Mouse (Mus musculus): ENCODE data around the gene Slc36a1. TPM values are rescaled to one million over a fixed set of nuclear protein-coding genes. Genes with fewer than 3 reads are reported as not detected.

Slc36a1 gene
- polyA plus RNA-seq, 1 experiment from 2014 or later = 2.1 TPM

DNA sequence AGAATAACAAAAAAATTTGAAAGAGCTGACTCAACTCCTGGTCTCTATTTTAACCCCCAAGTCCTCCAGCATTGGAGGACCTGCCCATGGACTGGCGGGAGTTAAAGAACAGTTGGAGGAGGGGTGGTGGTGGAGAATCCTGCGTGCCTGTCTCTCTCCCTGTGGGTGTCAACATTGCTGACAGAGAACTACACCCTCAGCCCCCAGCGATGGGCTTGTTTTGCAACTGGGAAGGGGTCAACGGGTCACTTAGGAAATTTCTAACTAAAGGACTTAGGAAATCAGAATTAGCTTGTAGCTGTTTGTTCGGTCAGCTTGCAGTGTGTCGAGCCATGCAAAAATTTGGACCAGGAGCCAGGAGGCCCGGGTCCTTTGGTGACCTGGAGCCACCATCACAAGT lies 21.0 kb upstream of the Slc36a1 start:
- Histone ChIP-seq H3K36me3 (no peaks in the 10 kb centered on the region), H3K9me3 (no peaks in the 10 kb centered on the region), H3K27me3 (no peaks in the 10 kb centered on the region), H3K4me3 (no peak overlapping the region), H3K9ac (no peak overlapping the region), H3K4me1 (peaks cover 4% of the 10 kb centered on the region; the same call in 1 of the 2 replicates), H3K27ac (no peak overlapping the region), H3K4me2 (no peak overlapping the region)
- no peak for ATAC-seq (ENCODE audit: insufficient number of reproducible peaks, low FRiP score, low TSS enrichment, low read depth)
- WGBS = 61% methylated on average over 7 of the region's 7 CpGs

DNA sequence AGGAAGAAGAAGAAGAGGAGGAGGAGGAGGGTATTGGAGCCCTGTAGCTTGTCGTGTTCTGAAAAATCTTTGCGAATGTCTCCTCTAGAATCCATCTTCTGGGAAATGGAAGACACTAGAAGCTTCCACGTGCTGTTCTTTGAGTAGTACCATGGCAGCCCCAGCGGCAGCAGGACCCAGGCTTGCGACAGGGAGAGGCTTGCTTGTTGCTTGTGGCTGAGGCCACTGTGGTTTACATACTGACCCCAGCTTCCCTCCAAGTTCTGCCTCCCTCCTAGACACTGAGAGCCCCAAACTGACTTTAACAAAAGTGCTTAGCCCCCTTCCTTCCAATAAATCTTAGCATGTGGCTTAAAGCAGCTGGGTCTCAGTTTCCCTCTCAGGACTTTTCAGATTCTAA lies 19.9 kb upstream of the Slc36a1 start:
- Histone ChIP-seq H3K36me3 (no peaks in the 10 kb centered on the region), H3K9me3 (no peaks in the 10 kb centered on the region), H3K4me3 (no peak overlapping the region), H3K9ac (no peak overlapping the region), H3K4me2 (no peak overlapping the region), H3K4me1 (peaks cover 4% of the 10 kb centered on the region; the same call in 1 of the 2 replicates), H3K27me3 (no peaks in the 10 kb centered on the region), H3K27ac (no peak overlapping the region)
- no peak for ATAC-seq (ENCODE audit: insufficient number of reproducible peaks, low FRiP score, low TSS enrichment, low read depth)
- 82% methylated on average over 5 of the region's 5 CpGs for WGBS

DNA sequence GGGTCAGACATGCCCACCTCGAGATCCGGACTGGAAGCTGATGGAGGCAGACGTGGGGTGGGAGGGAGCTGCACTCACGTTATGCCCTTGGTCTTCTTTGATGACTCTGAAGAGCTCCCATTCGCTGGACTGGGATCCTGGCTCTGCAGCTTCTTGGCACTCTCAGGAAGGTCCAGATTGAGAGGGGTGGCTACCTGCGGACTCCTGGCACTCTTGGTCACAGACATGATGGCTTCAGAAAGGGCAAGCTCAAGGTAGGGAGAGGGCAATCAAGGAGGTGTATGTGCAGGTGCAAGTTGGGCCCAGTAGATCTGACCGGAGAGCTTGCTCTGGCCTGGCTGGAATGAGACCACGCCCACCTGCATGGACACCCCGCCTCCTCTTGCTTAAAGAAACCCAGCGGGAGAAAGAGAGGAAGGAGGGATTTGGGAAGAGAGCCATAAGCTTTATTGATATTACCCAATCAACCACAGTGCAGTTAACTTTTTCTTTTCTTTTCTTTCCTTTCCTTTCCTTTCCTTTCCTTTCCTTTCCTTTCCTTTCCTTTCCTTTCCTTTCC lies 19.3 kb upstream of the Slc36a1 start, which contains the start of gene Slc36a2:
Gene Slc36a2 (minus strand): TSS at position 345 of the 559 bp plus-strand sequence.
- Histone ChIP-seq H3K4me3 (no peak within 1 kb of the TSS), H3K4me2 (no peak within 1 kb of the TSS), H3K27me3 (no peaks in the 10 kb centered on the region), H3K9ac (no peak within 1 kb of the TSS), H3K36me3 (no peaks in the 10 kb centered on the region), H3K27ac (no peak within 1 kb of the TSS), H3K9me3 (no peaks in the 10 kb centered on the region), H3K4me1 (peaks cover 4% of the 10 kb centered on the region; the same call in 1 of the 2 replicates)
- no peak for ATAC-seq (ENCODE audit: insufficient number of reproducible peaks, low FRiP score, low TSS enrichment, low read depth)
- WGBS = 28% methylated on average over 10 of the region's 10 CpGs

- Histone ChIP-seq H3K4me3 (no peak overlapping the region), H3K9me3 (no peaks in the 10 kb centered on the region), H3K4me1 (peaks cover 4% of the 10 kb centered on the region; the same call in 1 of the 2 replicates), H3K9ac (no peak overlapping the region), H3K27me3 (no peaks in the 10 kb centered on the region), H3K36me3 (no peaks in the 10 kb centered on the region), H3K4me2 (no peak overlapping the region), H3K27ac (no peak overlapping the region)
- ATAC-seq (ENCODE audit: insufficient number of reproducible peaks, low FRiP score, low TSS enrichment, low read depth) = no peak
- whole genome bisulfite sequencing = 62% methylated on average over 4 of the region's 4 CpGs
Observed at GRCm38 (mm10) chr11:55187292-55187691, 16.9 kb upstream of the Slc36a1 start.

- Histone ChIP-seq H3K27me3 (no peaks in the 10 kb centered on the region), H3K4me2 (no peak overlapping the region), H3K4me3 (no peak overlapping the region), H3K36me3 (no peaks in the 10 kb centered on the region), H3K27ac (no peak overlapping the region), H3K9me3 (no peaks in the 10 kb centered on the region), H3K9ac (no peak overlapping the region), H3K4me1 (peaks cover 4% of the 10 kb centered on the region; the same call in 1 of the 2 replicates)
- no peak for ATAC-seq (ENCODE audit: insufficient number of reproducible peaks, low FRiP score, low TSS enrichment, low read depth)
- 76% methylated on average over 6 of the region's 6 CpGs for WGBS
Observed at GRCm38 (mm10) chr11:55187777-55188176, 16.4 kb upstream of the Slc36a1 start.

DNA sequence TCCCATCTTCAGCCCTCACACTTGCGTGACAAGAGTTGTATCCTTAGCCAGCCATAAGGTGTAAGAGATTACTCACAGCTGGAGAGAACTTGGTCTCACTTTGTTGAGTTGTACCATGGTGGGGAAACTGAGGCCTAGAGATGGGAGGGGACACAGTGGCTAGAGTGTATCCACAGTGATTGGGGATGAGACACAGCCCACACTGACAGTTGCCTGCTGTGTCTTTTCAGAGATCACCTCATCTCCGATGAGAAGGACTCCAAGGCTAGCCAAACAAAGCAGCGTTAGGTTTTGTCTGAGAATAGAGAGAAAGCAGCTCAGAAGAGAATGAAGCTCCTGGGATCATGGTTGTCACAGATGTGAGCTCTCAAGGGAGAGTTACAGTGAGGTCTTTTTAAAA lies 13.9 kb upstream of the Slc36a1 start:
- H3K36me3 ChIP-seq = no peaks in the 10 kb centered on the region
- H3K4me3 ChIP-seq = no peak overlapping the region
- no peak overlapping the region for H3K9ac ChIP-seq
- H3K27me3 ChIP-seq = no peaks in the 10 kb centered on the region
- no peaks in the 10 kb centered on the region for H3K9me3 ChIP-seq
- no peaks in the 10 kb centered on the region for H3K4me1 ChIP-seq
- 79% methylated on average over 3 of the region's 3 CpGs for WGBS
- H3K4me2 ChIP-seq = no peak overlapping the region
- ATAC-seq (ENCODE audit: insufficient number of reproducible peaks, low FRiP score, low TSS enrichment, low read depth) = no peak
- H3K27ac ChIP-seq = no peak overlapping the region

DNA sequence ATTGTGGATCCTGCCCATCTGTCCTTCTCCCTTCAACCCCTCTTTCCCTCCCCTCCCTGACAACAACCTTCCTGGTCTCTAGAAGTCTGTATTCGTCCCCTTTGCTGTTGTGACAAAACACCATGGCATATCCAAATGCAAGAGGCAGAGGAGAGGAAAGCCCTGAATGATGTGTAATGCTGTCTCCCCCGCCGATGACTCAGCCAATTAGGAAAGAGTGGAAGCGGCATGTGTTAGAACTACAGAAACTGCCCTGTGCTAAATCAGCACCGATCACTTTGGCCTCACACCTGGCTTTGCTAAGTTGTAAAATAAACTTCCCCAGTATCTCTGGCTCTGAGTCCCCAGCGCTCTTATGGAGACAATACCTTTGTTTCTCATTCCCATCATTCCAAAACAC lies 7.1 kb upstream of the Slc36a1 start:
- H3K4me1 ChIP-seq = no peaks in the 10 kb centered on the region
- no peak overlapping the region for H3K4me3 ChIP-seq
- H3K9ac ChIP-seq = no peak overlapping the region
- no peak overlapping the region for H3K27ac ChIP-seq
- H3K9me3 ChIP-seq = no peaks in the 10 kb centered on the region
- no peaks in the 10 kb centered on the region for H3K36me3 ChIP-seq
- 55% methylated on average over 6 of the region's 6 CpGs for WGBS
- H3K27me3 ChIP-seq = no peaks in the 10 kb centered on the region
- no peak overlapping the region for H3K4me2 ChIP-seq
- no peak for ATAC-seq (ENCODE audit: insufficient number of reproducible peaks, low FRiP score, low TSS enrichment, low read depth)

DNA sequence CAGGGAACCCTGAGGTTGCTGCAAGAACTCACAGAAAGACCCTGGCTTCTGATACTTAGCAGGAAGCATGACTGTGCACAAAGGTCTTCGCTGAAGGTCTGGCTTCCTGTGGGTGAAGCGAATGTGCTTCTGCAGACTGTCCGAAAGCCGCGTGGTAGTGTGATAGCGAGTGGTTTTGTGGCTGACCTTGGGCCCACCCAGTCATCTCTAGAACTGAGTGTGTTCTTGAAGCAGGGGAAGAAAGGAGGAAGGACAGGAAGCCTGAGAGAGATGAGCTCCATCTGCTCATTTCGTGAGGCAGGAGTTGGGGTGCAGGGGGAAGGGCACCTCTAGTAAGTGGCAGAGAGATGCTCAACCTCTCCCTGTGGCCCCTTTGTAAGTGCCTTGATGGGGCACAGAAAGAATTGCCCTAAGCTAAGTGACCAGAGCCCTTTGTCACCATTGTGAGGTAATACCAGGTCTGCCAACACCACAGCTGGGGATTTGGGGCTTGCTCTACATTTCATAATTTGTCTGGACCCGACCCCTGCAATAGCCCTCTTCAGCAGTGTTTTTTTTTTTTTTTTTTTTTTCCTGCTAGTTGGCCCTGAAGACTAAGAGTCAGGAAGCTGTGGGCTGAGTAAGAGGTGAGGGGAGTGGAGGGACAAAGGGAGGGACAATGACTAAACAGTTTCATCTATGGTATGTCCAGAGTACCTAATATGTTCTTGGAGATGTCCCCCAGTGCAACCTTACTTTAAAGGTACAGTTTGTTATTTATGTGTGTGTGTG lies 6.2 kb upstream of the Slc36a1 start:
- no peaks in the 10 kb centered on the region for H3K27me3 ChIP-seq
- H3K36me3 ChIP-seq = no peaks in the 10 kb centered on the region
- H3K9me3 ChIP-seq = no peaks in the 10 kb centered on the region
- H3K4me1 ChIP-seq = no peaks in the 10 kb centered on the region
- WGBS = 75% methylated on average over 8 of the region's 8 CpGs
- H3K4me2 ChIP-seq = no peak overlapping the region
- no peak overlapping the region for H3K4me3 ChIP-seq
- no peak for ATAC-seq (ENCODE audit: insufficient number of reproducible peaks, low FRiP score, low TSS enrichment, low read depth)
- H3K27ac ChIP-seq = no peak overlapping the region
- H3K9ac ChIP-seq = no peak overlapping the region

GRCm38 (mm10) chr11:55204602-55205001 lies 452 bp downstream of the Slc36a1 start:
- 6% methylated on average over 17 of the region's 17 CpGs for WGBS
- peak overlapping the region; percentile 82 for H3K4me3 ChIP-seq
- no peak overlapping the region for H3K27ac ChIP-seq
- H3K4me2 ChIP-seq = peak overlapping the region; percentile 87
- H3K4me1 ChIP-seq = peaks cover 11% of the 10 kb centered on the region; the same call in 1 of the 2 replicates
- H3K36me3 ChIP-seq = no peaks in the 10 kb centered on the region
- H3K27me3 ChIP-seq = no peaks in the 10 kb centered on the region
- H3K9ac ChIP-seq = peak overlapping the region; percentile 66
- no peak for ATAC-seq (ENCODE audit: insufficient number of reproducible peaks, low FRiP score, low TSS enrichment, low read depth)
- H3K9me3 ChIP-seq = no peaks in the 10 kb centered on the region

DNA sequence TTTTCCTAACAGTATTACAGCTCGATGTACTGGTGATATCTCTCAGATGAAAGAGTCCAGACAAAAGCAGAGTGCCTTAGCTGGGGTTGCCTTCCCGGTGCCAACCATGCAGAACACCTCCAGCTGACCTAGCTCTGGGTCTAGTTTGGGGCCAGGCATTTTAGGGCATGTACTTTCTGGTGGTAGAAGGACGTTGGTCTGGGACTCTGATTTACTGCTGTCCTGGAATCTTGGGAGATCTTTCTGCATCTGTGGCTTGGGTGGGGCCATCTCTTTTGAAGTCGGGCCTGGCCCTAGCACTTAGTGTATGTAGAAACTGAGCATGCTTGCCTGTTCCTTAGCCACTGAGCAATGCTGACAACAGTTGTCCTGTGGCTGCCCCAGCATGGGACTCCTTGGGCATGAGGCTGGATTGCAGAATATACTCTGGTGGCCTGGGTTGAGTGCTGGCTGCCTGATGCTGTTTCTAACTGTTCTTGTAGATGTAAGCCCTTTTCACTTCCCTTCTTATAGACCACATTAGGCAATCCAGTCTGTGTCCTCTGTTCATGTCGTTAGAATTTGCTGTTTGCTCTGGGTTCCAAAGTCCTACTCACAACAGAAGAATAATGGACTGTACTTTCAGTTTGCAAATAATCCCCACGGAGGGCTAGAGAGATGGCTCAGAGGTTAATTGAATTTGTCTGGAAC lies 4.0 kb downstream of the Slc36a1 start:
- Histone ChIP-seq H3K36me3 (no peaks in the 10 kb centered on the region), H3K4me1 (peaks cover 16% of the 10 kb centered on the region), H3K9me3 (no peaks in the 10 kb centered on the region), H3K27me3 (no peaks in the 10 kb centered on the region), H3K27ac (no peak overlapping the region), H3K9ac (no peak overlapping the region), H3K4me3 (no peak overlapping the region), H3K4me2 (no peak overlapping the region)
- WGBS = 58% methylated on average over 6 of the region's 6 CpGs
- no peak for ATAC-seq (ENCODE audit: insufficient number of reproducible peaks, low FRiP score, low TSS enrichment, low read depth)

GRCm38 (mm10) chr11:55209032-55209431 lies 4.9 kb downstream of the Slc36a1 start:
- Histone ChIP-seq H3K4me3 (no peak overlapping the region), H3K27ac (no peak overlapping the region), H3K9ac (no peak overlapping the region), H3K4me1 (peaks cover 16% of the 10 kb centered on the region), H3K9me3 (no peaks in the 10 kb centered on the region), H3K27me3 (no peaks in the 10 kb centered on the region), H3K36me3 (0 out of 2 replicates have a peak, but pooled peaks cover 3% of the 10 kb centered on the region), H3K4me2 (no peak overlapping the region)
- 61% methylated on average over 2 of the region's 2 CpGs for WGBS
- ATAC-seq (ENCODE audit: insufficient number of reproducible peaks, low FRiP score, low TSS enrichment, low read depth) = no peak

All from limb, embryonic 15.5 days (tissue).